Mouse (Mus musculus): ENCODE measurements around the gene P2rx3. TPM values are rescaled to one million over a fixed set of nuclear protein-coding genes. Genes with fewer than 3 reads are reported as not detected.

The P2rx3 gene
- polyA plus RNA-seq, 1 experiment from 2014 or later = 6.2 TPM

DNA sequence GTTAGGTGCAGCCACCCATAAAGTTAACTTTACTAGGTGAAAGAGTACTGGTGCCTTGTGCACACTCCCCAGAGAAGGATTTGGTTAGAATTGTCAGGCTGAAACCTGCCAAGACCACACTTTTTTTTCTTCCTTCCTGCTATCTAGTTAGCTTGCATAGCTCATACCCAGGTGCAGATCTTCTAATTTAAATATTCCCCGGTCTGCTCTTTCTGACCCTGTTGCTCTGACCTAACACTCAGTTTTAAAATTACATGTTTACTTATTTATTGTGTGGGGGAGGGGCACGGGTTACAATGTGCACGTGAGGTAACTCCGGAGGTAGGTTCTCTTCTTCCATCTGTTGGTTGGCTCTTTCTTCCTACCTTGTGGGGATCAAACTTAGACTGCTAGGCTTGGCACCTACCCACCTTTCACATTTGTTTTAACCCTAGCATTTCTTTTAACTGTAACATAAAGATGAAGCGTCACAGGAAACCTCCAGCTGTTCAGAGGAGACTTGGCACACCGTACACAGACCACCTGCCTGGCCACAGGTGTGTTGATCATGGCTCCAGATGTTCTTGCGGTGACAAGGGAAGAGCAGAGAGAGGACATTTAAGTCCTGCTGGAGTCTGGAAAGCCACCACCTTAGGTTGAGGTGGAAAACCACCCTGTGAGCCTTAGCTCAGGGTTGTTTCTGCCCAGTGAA lies 73.0 kb downstream of the P2rx3 start:
- Histone ChIP-seq H3K4me1 (ENCODE audit: control insufficient read depth, insufficient read depth, low read length) (no peaks in the 10 kb centered on the region), H3K27ac (replicated peaks; ENCODE audit: low read depth, low read length) (no peak overlapping the region), H3K9ac (replicated peaks; ENCODE audit: low read length) (no peak overlapping the region), H3K9me3 (replicated peaks; ENCODE audit: control insufficient read depth, low read length) (no peaks in the 10 kb centered on the region), H3K4me3 (ENCODE audit: low read depth, low read length) (no peak overlapping the region), H3K4me2 (ENCODE audit: low read depth, low read length) (no peak overlapping the region), H3K27me3 (ENCODE audit: control insufficient read depth, insufficient read depth, low read length) (no peaks in the 10 kb centered on the region), H3K36me3 (replicated peaks; ENCODE audit: control insufficient read depth, insufficient read depth, low read depth, low read length) (no peaks in the 10 kb centered on the region)
- DNase-seq (ENCODE audit: low spot score) (no peak), ATAC-seq (replicated peaks; ENCODE audit: insufficient number of reproducible peaks, low FRiP score, low TSS enrichment, low read depth) (no peak)
- 88% methylated on average over 7 of the region's 7 CpGs for WGBS

DNA sequence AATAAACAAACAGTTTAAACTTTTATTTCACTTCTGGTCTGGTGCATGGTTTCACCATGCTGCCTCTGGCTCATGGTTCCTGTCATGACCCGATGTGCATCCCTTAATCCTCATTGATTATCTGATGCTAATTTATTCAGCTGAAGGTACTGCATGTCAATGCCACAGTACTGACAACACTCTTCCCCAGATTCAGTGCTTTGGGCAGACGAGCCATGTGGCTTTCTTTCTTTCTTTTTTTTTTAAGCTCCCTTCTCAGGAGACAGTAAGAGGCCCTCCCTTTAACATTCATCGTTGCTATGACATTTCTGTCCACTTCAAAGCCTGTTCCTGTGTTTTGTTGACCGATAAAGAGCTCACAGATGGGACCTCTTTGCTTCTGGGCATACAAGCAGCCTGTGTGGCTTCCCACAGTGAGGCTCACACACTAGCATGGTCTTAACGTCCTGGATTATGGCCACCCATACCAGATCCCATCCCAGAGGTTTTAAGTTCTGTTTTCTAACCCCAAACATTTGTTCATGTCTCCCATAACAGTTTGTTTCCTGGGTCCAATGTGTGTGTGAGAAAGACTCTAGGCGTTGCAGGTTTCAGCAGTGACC lies 74.3 kb downstream of the P2rx3 start:
- no peak overlapping the region for H3K4me2 ChIP-seq (ENCODE audit: low read depth, low read length)
- no peaks in the 10 kb centered on the region for H3K36me3 ChIP-seq (replicated peaks; ENCODE audit: control insufficient read depth, insufficient read depth, low read depth, low read length)
- no peak for DNase-seq (ENCODE audit: low spot score)
- no peaks in the 10 kb centered on the region for H3K9me3 ChIP-seq (replicated peaks; ENCODE audit: control insufficient read depth, low read length)
- 36% methylated on average over 6 of the region's 6 CpGs for WGBS
- H3K27me3 ChIP-seq (ENCODE audit: control insufficient read depth, insufficient read depth, low read length) = no peaks in the 10 kb centered on the region
- no peak overlapping the region for H3K4me3 ChIP-seq (ENCODE audit: low read depth, low read length)
- ATAC-seq (replicated peaks; ENCODE audit: insufficient number of reproducible peaks, low FRiP score, low TSS enrichment, low read depth) = no peak
- H3K9ac ChIP-seq (replicated peaks; ENCODE audit: low read length) = no peak overlapping the region
- no peaks in the 10 kb centered on the region for H3K4me1 ChIP-seq (ENCODE audit: control insufficient read depth, insufficient read depth, low read length)
- no peak overlapping the region for H3K27ac ChIP-seq (replicated peaks; ENCODE audit: low read depth, low read length)

DNA sequence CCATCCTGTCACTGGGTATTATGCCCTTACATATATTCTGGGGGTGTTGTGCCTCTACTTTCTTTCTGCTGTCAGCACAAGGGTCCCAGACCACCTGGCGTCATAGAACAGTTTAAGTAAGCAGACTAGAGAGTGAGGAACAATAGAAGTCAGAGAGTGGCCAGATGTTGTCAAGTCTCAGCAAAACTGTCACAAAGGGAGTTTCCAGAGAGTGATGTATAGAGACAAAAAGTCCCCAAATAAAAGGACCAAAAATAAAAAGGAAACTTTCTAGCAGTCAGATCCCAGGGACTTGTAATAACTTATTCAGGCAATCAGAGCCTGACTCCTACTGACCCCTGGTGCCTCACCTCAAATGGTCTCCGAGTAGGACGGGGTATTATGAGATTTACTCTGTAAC lies 75.4 kb downstream of the P2rx3 start:
- whole genome bisulfite sequencing = 68% methylated on average over 3 of the region's 3 CpGs
- H3K27ac ChIP-seq (replicated peaks; ENCODE audit: low read depth, low read length) = no peak overlapping the region

DNA sequence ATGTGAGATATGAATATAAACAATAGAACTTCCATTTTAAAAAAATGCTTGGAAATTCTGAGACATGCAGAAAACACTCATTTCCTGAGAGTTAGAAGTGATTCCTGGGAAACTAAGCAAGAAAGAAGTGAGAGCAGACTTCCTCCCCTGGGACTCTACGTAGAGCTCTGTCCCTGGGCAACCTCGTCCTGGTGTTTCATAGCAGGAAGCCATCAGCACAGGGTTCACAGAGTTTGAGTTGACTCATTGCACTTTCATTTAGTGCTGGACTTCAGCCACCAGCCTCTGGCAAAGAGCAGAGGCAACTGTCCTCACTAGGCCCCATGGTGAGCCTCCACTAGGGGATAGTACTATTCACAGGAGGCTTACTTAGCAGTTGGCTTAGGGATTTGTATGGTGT lies 76.0 kb downstream of the P2rx3 start:
- no peak for DNase-seq (ENCODE audit: low spot score)
- Histone ChIP-seq H3K4me3 (ENCODE audit: low read depth, low read length) (no peak overlapping the region), H3K9me3 (replicated peaks; ENCODE audit: control insufficient read depth, low read length) (no peaks in the 10 kb centered on the region), H3K9ac (replicated peaks; ENCODE audit: low read length) (no peak overlapping the region), H3K27ac (replicated peaks; ENCODE audit: low read depth, low read length) (no peak overlapping the region), H3K27me3 (ENCODE audit: control insufficient read depth, insufficient read depth, low read length) (no peaks in the 10 kb centered on the region), H3K36me3 (replicated peaks; ENCODE audit: control insufficient read depth, insufficient read depth, low read depth, low read length) (no peaks in the 10 kb centered on the region; the same call in 1 of the 2 replicates), H3K4me1 (ENCODE audit: control insufficient read depth, insufficient read depth, low read length) (no peaks in the 10 kb centered on the region), H3K4me2 (ENCODE audit: low read depth, low read length) (no peak overlapping the region)
- WGBS = 80% methylated on average over 2 of the region's 2 CpGs
- no peak for ATAC-seq (replicated peaks; ENCODE audit: insufficient number of reproducible peaks, low FRiP score, low TSS enrichment, low read depth)

More for the DNA sequence above, 75.4 kb downstream of the P2rx3 start:
- H3K9me3 ChIP-seq (replicated peaks; ENCODE audit: control insufficient read depth, low read length) = no peaks in the 10 kb centered on the region
- no peaks in the 10 kb centered on the region for H3K4me1 ChIP-seq (ENCODE audit: control insufficient read depth, insufficient read depth, low read length)
- no peak overlapping the region for H3K4me3 ChIP-seq (ENCODE audit: low read depth, low read length)
- H3K9ac ChIP-seq (replicated peaks; ENCODE audit: low read length) = no peak overlapping the region
- no peaks in the 10 kb centered on the region for H3K27me3 ChIP-seq (ENCODE audit: control insufficient read depth, insufficient read depth, low read length)
- no peaks in the 10 kb centered on the region for H3K36me3 ChIP-seq (replicated peaks; ENCODE audit: control insufficient read depth, insufficient read depth, low read depth, low read length)
- DNase-seq (ENCODE audit: low spot score) = no peak
- H3K4me2 ChIP-seq (ENCODE audit: low read depth, low read length) = no peak overlapping the region
- ATAC-seq (replicated peaks; ENCODE audit: insufficient number of reproducible peaks, low FRiP score, low TSS enrichment, low read depth) = no peak

DNA sequence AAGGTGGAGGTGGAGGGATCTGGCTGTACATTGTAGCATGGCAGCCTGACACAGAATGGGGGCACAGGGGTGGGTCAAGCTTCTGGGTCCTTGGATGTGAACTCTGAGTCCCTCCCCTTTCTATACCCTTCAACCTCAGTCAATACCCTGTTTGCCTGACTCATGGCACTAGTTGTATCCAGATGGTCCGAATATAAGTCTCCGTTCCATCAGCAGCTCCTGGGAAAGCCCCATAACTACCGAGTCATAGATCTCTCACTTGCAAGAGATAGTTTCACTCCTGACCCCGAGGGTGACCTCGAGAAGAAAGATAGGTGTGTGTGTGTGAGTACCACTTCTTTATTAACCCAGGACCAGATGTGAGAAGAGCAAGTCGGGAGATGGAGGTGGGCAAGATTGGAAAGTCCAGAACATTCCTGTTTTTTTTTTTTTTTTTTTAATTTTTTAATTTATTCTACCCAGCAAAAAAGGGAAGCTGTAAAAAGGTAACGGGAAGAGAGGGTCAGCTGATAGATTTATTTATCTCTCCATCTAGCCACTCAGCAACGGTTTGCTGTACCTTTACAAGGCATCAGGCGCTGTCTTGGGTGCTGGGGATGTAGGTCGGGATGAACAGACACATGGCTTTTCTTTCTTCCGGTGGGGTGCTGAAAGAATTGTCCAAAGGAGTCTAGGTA lies 78.5 kb downstream of the P2rx3 start:
- no peak overlapping the region for H3K27ac ChIP-seq (replicated peaks; ENCODE audit: low read depth, low read length)
- H3K4me1 ChIP-seq (ENCODE audit: control insufficient read depth, insufficient read depth, low read length) = no peaks in the 10 kb centered on the region
- no peak for DNase-seq (ENCODE audit: low spot score)
- H3K4me3 ChIP-seq (ENCODE audit: low read depth, low read length) = no peak overlapping the region
- H3K9ac ChIP-seq (replicated peaks; ENCODE audit: low read length) = no peak overlapping the region
- no peaks in the 10 kb centered on the region; the same call in 1 of the 2 replicates for H3K36me3 ChIP-seq (replicated peaks; ENCODE audit: control insufficient read depth, insufficient read depth, low read depth, low read length)
- no peaks in the 10 kb centered on the region for H3K27me3 ChIP-seq (ENCODE audit: control insufficient read depth, insufficient read depth, low read length)
- no peak overlapping the region for H3K4me2 ChIP-seq (ENCODE audit: low read depth, low read length)
- no peak for ATAC-seq (replicated peaks; ENCODE audit: insufficient number of reproducible peaks, low FRiP score, low TSS enrichment, low read depth)
- no peaks in the 10 kb centered on the region for H3K9me3 ChIP-seq (replicated peaks; ENCODE audit: control insufficient read depth, low read length)
- WGBS = 88% methylated on average over 11 of the region's 11 CpGs

DNA sequence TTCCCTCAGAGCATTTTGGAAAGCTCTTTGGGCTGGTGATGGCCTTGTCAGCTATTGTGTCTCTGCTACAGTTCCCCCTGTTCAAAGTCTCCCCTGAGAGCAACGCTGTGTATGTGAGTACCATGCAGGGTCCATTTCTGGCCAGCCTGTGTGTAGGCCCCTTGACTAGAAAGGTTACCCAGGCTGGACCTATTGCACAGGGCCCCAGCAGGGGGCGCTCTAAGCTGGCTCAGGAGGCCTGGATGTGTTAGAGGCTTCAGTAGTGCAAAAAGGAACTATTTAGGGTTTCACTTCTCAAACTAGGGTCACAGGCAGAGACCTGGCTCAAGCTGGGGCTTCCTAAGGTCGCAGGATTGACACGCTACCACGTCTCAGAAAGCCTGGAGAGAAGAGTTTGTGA lies 81.0 kb downstream of the P2rx3 start:
- ATAC-seq (replicated peaks; ENCODE audit: insufficient number of reproducible peaks, low FRiP score, low TSS enrichment, low read depth) (no peak; the same call in 1 of the 2 replicates), DNase-seq (ENCODE audit: low spot score) (peak; percentile 59)
- H3K27me3 ChIP-seq (ENCODE audit: control insufficient read depth, insufficient read depth, low read length) = no peaks in the 10 kb centered on the region
- H3K9me3 ChIP-seq (replicated peaks; ENCODE audit: control insufficient read depth, low read length) = no peaks in the 10 kb centered on the region
- H3K4me3 ChIP-seq (ENCODE audit: low read depth, low read length) = no peak overlapping the region
- H3K27ac ChIP-seq (replicated peaks; ENCODE audit: low read depth, low read length) = no peak overlapping the region
- H3K4me1 ChIP-seq (ENCODE audit: control insufficient read depth, insufficient read depth, low read length) = no peaks in the 10 kb centered on the region
- H3K4me2 ChIP-seq (ENCODE audit: low read depth, low read length) = no peak overlapping the region
- WGBS = 55% methylated on average over 5 of the region's 5 CpGs
- no peak overlapping the region for H3K9ac ChIP-seq (replicated peaks; ENCODE audit: low read length)
- H3K36me3 ChIP-seq (replicated peaks; ENCODE audit: control insufficient read depth, insufficient read depth, low read depth, low read length) = no peaks in the 10 kb centered on the region; the same call in 1 of the 2 replicates

DNA sequence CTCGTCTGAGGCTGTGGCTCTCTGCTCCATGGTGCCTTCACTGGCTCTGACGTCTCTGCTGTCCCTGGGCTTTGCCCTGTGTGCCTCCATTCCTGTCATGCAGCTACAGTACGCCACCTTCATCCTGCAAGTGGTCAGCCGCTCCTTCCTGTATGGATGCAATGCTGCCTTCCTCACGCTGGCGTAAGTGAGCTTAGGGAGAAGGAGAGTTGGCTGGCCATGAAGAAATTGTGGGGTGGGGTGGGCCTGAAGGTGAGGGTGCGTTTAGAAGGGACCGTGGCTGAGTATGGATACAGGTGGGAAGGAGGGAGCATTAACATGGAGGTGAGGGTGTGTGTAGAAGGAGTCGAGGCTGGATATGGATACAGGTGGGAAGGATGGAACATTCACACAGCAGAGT lies 81.8 kb downstream of the P2rx3 start:
- Histone ChIP-seq H3K27ac (replicated peaks; ENCODE audit: low read depth, low read length) (no peak overlapping the region), H3K9me3 (replicated peaks; ENCODE audit: control insufficient read depth, low read length) (no peaks in the 10 kb centered on the region), H3K4me2 (ENCODE audit: low read depth, low read length) (no peak overlapping the region), H3K36me3 (replicated peaks; ENCODE audit: control insufficient read depth, insufficient read depth, low read depth, low read length) (no peaks in the 10 kb centered on the region; the same call in none of the 2 replicates), H3K4me1 (ENCODE audit: control insufficient read depth, insufficient read depth, low read length) (no peaks in the 10 kb centered on the region), H3K9ac (replicated peaks; ENCODE audit: low read length) (no peak overlapping the region), H3K27me3 (ENCODE audit: control insufficient read depth, insufficient read depth, low read length) (no peaks in the 10 kb centered on the region), H3K4me3 (ENCODE audit: low read depth, low read length) (no peak overlapping the region)
- WGBS = 85% methylated on average over 9 of the region's 9 CpGs
- DNase-seq (ENCODE audit: low spot score) = no peak
- no peak for ATAC-seq (replicated peaks; ENCODE audit: insufficient number of reproducible peaks, low FRiP score, low TSS enrichment, low read depth)

DNA sequence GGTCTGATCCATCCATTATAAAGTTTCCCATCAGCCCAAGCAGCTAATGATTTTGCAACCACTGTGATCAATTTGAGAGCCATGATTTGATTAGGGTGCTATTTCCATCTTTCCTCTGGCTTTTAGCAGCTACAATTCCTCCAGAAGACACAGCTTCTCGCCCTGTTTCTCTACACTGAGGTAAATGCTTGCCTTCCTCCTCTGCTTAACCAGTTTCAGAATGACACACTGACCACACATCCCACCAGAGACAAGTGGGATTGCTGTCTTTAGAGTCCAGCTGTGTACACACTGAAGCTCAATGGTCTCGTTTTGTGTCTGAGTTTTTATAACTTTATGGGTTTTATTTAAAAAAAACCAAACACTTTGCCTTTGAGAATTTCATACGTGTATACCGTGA lies 84.6 kb downstream of the P2rx3 start:
- ATAC-seq (replicated peaks; ENCODE audit: insufficient number of reproducible peaks, low FRiP score, low TSS enrichment, low read depth) = no peak

More for the DNA sequence above, 84.6 kb downstream of the P2rx3 start:
- WGBS = 82% methylated on average over 4 of the region's 4 CpGs
- no peak for DNase-seq (ENCODE audit: low spot score)
- Histone ChIP-seq H3K4me3 (ENCODE audit: low read depth, low read length) (no peak overlapping the region), H3K27ac (replicated peaks; ENCODE audit: low read depth, low read length) (no peak overlapping the region), H3K4me1 (ENCODE audit: control insufficient read depth, insufficient read depth, low read length) (no peaks in the 10 kb centered on the region), H3K4me2 (ENCODE audit: low read depth, low read length) (no peak overlapping the region), H3K27me3 (ENCODE audit: control insufficient read depth, insufficient read depth, low read length) (no peaks in the 10 kb centered on the region), H3K9ac (replicated peaks; ENCODE audit: low read length) (no peak overlapping the region), H3K36me3 (replicated peaks; ENCODE audit: control insufficient read depth, insufficient read depth, low read depth, low read length) (no peaks in the 10 kb centered on the region; the same call in none of the 2 replicates), H3K9me3 (replicated peaks; ENCODE audit: control insufficient read depth, low read length) (no peaks in the 10 kb centered on the region)
